Mouse (Mus musculus): Measurements from ENCODE around the gene Pnmt. TPM values are rescaled to one million over a fixed set of nuclear protein-coding genes. Genes with fewer than 3 reads are reported as not detected.

The Pnmt gene
- polyA plus RNA-seq, 1 experiment from 2014 or later, result not detected

- H3K27me3 ChIP-seq (ENCODE audit: control insufficient read depth, insufficient read depth, low read length), result peaks cover 4% of the 10 kb centered on the region; the same call in 1 of the 2 replicates
- H3K4me2 ChIP-seq (replicated peaks; ENCODE audit: low read depth, low read length), result no peak overlapping the region
- no peaks in the 10 kb centered on the region for H3K9me3 ChIP-seq (ENCODE audit: control insufficient read depth, low read depth, low read length)
- no peaks in the 10 kb centered on the region for H3K36me3 ChIP-seq (ENCODE audit: control insufficient read depth, insufficient read depth, low read length)
- H3K4me3 ChIP-seq (ENCODE audit: low read depth, low read length), result no peak overlapping the region
- H3K27ac ChIP-seq (ENCODE audit: low read length), result peak overlapping the region; percentile 77
- 0 out of 2 replicates have a peak, but pooled peaks have one; percentile 8 for ATAC-seq (ENCODE audit: insufficient number of reproducible peaks, insufficient read depth, low FRiP score, low read depth)
- H3K9ac ChIP-seq (replicated peaks; ENCODE audit: low read depth, low read length), result no peak overlapping the region
- WGBS, result 9% methylated on average over 8 of the region's 8 CpGs
- H3K4me1 ChIP-seq (ENCODE audit: control insufficient read depth, insufficient read depth, low read length), result peaks cover 22% of the 10 kb centered on the region; the same call in 1 of the 2 replicates
These were observed 5.8 kb downstream of the Pnmt start for GRCm38 (mm10) chr11:98392034-98392433.

- peaks cover 22% of the 10 kb centered on the region; the same call in 1 of the 2 replicates for H3K4me1 ChIP-seq (ENCODE audit: control insufficient read depth, insufficient read depth, low read length)
These were observed 6.4 kb downstream of the Pnmt start for GRCm38 (mm10) chr11:98392645-98393044.

DNA sequence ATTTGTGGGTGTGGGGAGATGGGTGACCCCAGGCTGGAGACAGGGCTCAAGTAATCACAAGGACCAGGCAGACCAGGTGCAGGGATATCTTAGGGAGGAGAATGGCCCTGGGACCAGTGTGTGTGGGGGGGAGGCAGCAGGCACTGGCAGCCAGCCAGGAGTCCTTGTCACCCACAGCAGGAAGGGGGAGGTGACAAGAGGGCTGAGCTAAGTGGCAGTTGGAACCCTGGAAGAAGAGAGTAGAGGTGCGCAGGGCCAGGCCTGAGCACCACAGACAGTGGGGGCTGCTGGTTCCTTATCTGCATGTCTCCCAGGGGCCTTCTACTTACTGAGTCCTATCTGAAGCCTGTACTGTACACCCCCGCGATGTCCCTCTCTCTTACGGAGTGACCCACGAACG lies 7.1 kb downstream of the Pnmt start:
- no peaks in the 10 kb centered on the region for H3K9me3 ChIP-seq (ENCODE audit: control insufficient read depth, low read depth, low read length)
- no peak overlapping the region for H3K4me2 ChIP-seq (replicated peaks; ENCODE audit: low read depth, low read length)
- no peak for ATAC-seq (ENCODE audit: insufficient number of reproducible peaks, insufficient read depth, low FRiP score, low read depth)
- peaks cover 22% of the 10 kb centered on the region; the same call in 1 of the 2 replicates for H3K4me1 ChIP-seq (ENCODE audit: control insufficient read depth, insufficient read depth, low read length)
- H3K4me3 ChIP-seq (ENCODE audit: low read depth, low read length), result no peak overlapping the region
- 63% methylated on average over 6 of the region's 6 CpGs for WGBS
- H3K36me3 ChIP-seq (ENCODE audit: control insufficient read depth, insufficient read depth, low read length), result no peaks in the 10 kb centered on the region
- H3K9ac ChIP-seq (replicated peaks; ENCODE audit: low read depth, low read length), result no peak overlapping the region
- no peaks in the 10 kb centered on the region; the same call in 1 of the 2 replicates for H3K27me3 ChIP-seq (ENCODE audit: control insufficient read depth, insufficient read depth, low read length)
- H3K27ac ChIP-seq (ENCODE audit: low read length), result peak overlapping the region; percentile 77

More at GRCm38 (mm10) chr11:98392645-98393044, 6.4 kb downstream of the Pnmt start:
- H3K9me3 ChIP-seq (ENCODE audit: control insufficient read depth, low read depth, low read length), result no peaks in the 10 kb centered on the region
- H3K4me3 ChIP-seq (ENCODE audit: low read depth, low read length), result no peak overlapping the region
- no peak overlapping the region for H3K9ac ChIP-seq (replicated peaks; ENCODE audit: low read depth, low read length)
- peak; percentile 57; the same call in 1 of the 2 replicates for ATAC-seq (ENCODE audit: insufficient number of reproducible peaks, insufficient read depth, low FRiP score, low read depth)
- H3K27me3 ChIP-seq (ENCODE audit: control insufficient read depth, insufficient read depth, low read length), result no peaks in the 10 kb centered on the region; the same call in 1 of the 2 replicates
- H3K27ac ChIP-seq (ENCODE audit: low read length), result peak overlapping the region; percentile 77
- WGBS, result 52% methylated on average over 4 of the region's 4 CpGs
- H3K36me3 ChIP-seq (ENCODE audit: control insufficient read depth, insufficient read depth, low read length), result no peaks in the 10 kb centered on the region
- H3K4me2 ChIP-seq (replicated peaks; ENCODE audit: low read depth, low read length), result no peak overlapping the region

DNA sequence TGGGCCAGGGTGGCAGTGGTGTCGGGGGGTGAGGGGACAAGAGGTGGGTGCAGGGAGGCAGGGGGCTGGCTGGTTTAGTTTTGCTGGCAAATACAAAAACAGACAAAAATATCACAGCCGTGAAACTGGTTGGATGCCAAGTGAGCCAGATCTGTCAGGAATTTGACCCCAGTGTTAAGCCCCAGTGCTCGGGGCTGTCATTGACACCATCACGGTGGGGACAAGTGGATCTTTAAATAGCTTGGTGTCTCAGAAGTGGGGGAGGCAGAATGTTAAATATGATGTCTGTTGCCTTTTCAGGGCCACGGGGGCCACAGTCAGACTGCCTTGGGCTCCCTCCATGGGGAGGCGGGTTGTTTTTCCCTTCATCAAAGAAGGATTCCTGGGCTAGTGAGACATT lies 8.1 kb downstream of the Pnmt start:
- Histone ChIP-seq H3K4me3 (ENCODE audit: low read depth, low read length) (no peak overlapping the region), H3K36me3 (ENCODE audit: control insufficient read depth, insufficient read depth, low read length) (no peaks in the 10 kb centered on the region), H3K9ac (replicated peaks; ENCODE audit: low read depth, low read length) (no peak overlapping the region), H3K9me3 (ENCODE audit: control insufficient read depth, low read depth, low read length) (no peaks in the 10 kb centered on the region), H3K4me1 (ENCODE audit: control insufficient read depth, insufficient read depth, low read length) (peaks cover 22% of the 10 kb centered on the region; the same call in 1 of the 2 replicates), H3K27me3 (ENCODE audit: control insufficient read depth, insufficient read depth, low read length) (no peaks in the 10 kb centered on the region), H3K4me2 (replicated peaks; ENCODE audit: low read depth, low read length) (no peak overlapping the region), H3K27ac (ENCODE audit: low read length) (peak overlapping the region; percentile 24; the same call in 1 of the 2 replicates)
- no peak for ATAC-seq (ENCODE audit: insufficient number of reproducible peaks, insufficient read depth, low FRiP score, low read depth)
- WGBS, result 35% methylated on average over 6 of the region's 6 CpGs

GRCm38 (mm10) chr11:98395041-98395440 lies 8.8 kb downstream of the Pnmt start:
- Histone ChIP-seq H3K36me3 (ENCODE audit: control insufficient read depth, insufficient read depth, low read length) (no peaks in the 10 kb centered on the region), H3K4me2 (replicated peaks; ENCODE audit: low read depth, low read length) (no peak overlapping the region), H3K4me1 (ENCODE audit: control insufficient read depth, insufficient read depth, low read length) (peaks cover 22% of the 10 kb centered on the region; the same call in 1 of the 2 replicates), H3K9ac (replicated peaks; ENCODE audit: low read depth, low read length) (no peak overlapping the region), H3K27ac (ENCODE audit: low read length) (peak overlapping the region; percentile 11), H3K27me3 (ENCODE audit: control insufficient read depth, insufficient read depth, low read length) (no peaks in the 10 kb centered on the region), H3K4me3 (ENCODE audit: low read depth, low read length) (no peak overlapping the region), H3K9me3 (ENCODE audit: control insufficient read depth, low read depth, low read length) (no peaks in the 10 kb centered on the region)
- peak; percentile 65 for ATAC-seq (ENCODE audit: insufficient number of reproducible peaks, insufficient read depth, low FRiP score, low read depth)
- WGBS, result 44% methylated on average over 4 of the region's 4 CpGs

- H3K4me2 ChIP-seq (replicated peaks; ENCODE audit: low read depth, low read length), result no peak overlapping the region
- ATAC-seq (ENCODE audit: insufficient number of reproducible peaks, insufficient read depth, low FRiP score, low read depth), result no peak
- 87% methylated on average over 7 of the region's 7 CpGs for WGBS
These were observed 11.7 kb downstream of the Pnmt start for GRCm38 (mm10) chr11:98397946-98398345.

GRCm38 (mm10) chr11:98400161-98400726 lies 14.0 kb downstream of the Pnmt start, which contains the start of gene Pgap3:
TSS of gene Pgap3 (minus strand) at chr11:98400490.
- Histone ChIP-seq H3K9ac (replicated peaks; ENCODE audit: low read depth, low read length) (peak within 1 kb of the TSS; percentile 54), H3K4me1 (ENCODE audit: control insufficient read depth, insufficient read depth, low read length) (peaks cover 4% of the 10 kb centered on the region), H3K27ac (ENCODE audit: low read length) (peak within 1 kb of the TSS; percentile 95), H3K27me3 (ENCODE audit: control insufficient read depth, insufficient read depth, low read length) (no peaks in the 10 kb centered on the region), H3K4me3 (ENCODE audit: low read depth, low read length) (peak within 1 kb of the TSS; percentile 61), H3K4me2 (replicated peaks; ENCODE audit: low read depth, low read length) (peak within 1 kb of the TSS; percentile 85), H3K9me3 (ENCODE audit: control insufficient read depth, low read depth, low read length) (no peaks in the 10 kb centered on the region), H3K36me3 (ENCODE audit: control insufficient read depth, insufficient read depth, low read length) (no peaks in the 10 kb centered on the region)
- ATAC-seq (ENCODE audit: insufficient number of reproducible peaks, insufficient read depth, low FRiP score, low read depth), result peak; percentile 88
- under 1% methylated on average over 40 of the region's 40 CpGs for WGBS

More at GRCm38 (mm10) chr11:98397946-98398345, 11.7 kb downstream of the Pnmt start:
- H3K9me3 ChIP-seq (ENCODE audit: control insufficient read depth, low read depth, low read length), result no peaks in the 10 kb centered on the region
- H3K27ac ChIP-seq (ENCODE audit: low read length), result no peak overlapping the region
- H3K36me3 ChIP-seq (ENCODE audit: control insufficient read depth, insufficient read depth, low read length), result no peaks in the 10 kb centered on the region
- H3K9ac ChIP-seq (replicated peaks; ENCODE audit: low read depth, low read length), result no peak overlapping the region
- H3K27me3 ChIP-seq (ENCODE audit: control insufficient read depth, insufficient read depth, low read length), result no peaks in the 10 kb centered on the region
- no peak overlapping the region for H3K4me3 ChIP-seq (ENCODE audit: low read depth, low read length)
- H3K4me1 ChIP-seq (ENCODE audit: control insufficient read depth, insufficient read depth, low read length), result peaks cover 17% of the 10 kb centered on the region

- peak overlapping the region; percentile 95 for H3K27ac ChIP-seq (ENCODE audit: low read length)
- peak overlapping the region; percentile 61 for H3K4me3 ChIP-seq (ENCODE audit: low read depth, low read length)
- WGBS, result 55% methylated on average over 3 of the region's 3 CpGs
- peak overlapping the region; percentile 54; the same call in 1 of the 2 replicates for H3K9ac ChIP-seq (replicated peaks; ENCODE audit: low read depth, low read length)
- H3K9me3 ChIP-seq (ENCODE audit: control insufficient read depth, low read depth, low read length), result no peaks in the 10 kb centered on the region
- no peaks in the 10 kb centered on the region for H3K27me3 ChIP-seq (ENCODE audit: control insufficient read depth, insufficient read depth, low read length)
- peak overlapping the region; percentile 85 for H3K4me2 ChIP-seq (replicated peaks; ENCODE audit: low read depth, low read length)
- no peak for ATAC-seq (ENCODE audit: insufficient number of reproducible peaks, insufficient read depth, low FRiP score, low read depth)
- peaks cover 4% of the 10 kb centered on the region for H3K4me1 ChIP-seq (ENCODE audit: control insufficient read depth, insufficient read depth, low read length)
- no peaks in the 10 kb centered on the region for H3K36me3 ChIP-seq (ENCODE audit: control insufficient read depth, insufficient read depth, low read length)
These were observed 14.6 kb downstream of the Pnmt start for GRCm38 (mm10) chr11:98400816-98401215.

Measured in stomach, embryonic 14.5 days (tissue).